Mouse (Mus musculus): ENCODE results near the gene Gstt4. TPM values are rescaled to one million over a fixed set of nuclear protein-coding genes. Genes with fewer than 3 reads are reported as not detected.

Gene Gstt4
- polyA plus RNA-seq, 1 experiment from 2014 or later, result not detected

DNA sequence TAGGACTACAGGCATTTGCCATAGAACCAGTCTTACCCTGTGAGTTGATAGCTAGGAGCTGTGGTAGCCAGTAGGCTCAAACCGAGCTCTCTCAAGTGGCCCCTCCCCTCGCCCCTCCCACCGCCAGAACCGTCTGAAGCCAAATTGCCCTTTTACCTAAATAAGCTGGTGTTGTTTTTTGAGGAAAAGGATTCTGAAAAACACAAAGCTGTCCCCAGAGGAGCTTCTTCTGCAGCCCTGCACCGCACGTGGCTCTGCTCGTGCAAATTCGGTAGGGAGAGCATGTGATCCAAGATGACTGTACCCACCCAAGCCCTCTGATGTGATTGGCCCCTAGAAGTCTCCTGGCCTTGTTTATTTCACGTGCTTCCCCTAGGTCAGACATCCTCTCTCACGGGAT is 13.0 kb upstream of the Gstt4 start:
- Histone ChIP-seq H3K4me1 (peaks cover 27% of the 10 kb centered on the region; the same call in 1 of the 2 replicates), H3K27me3 (peaks cover 16% of the 10 kb centered on the region; the same call in 1 of the 2 replicates), H3K9me3 (no peaks in the 10 kb centered on the region), H3K27ac (no peak overlapping the region), H3K36me3 (no peaks in the 10 kb centered on the region), H3K4me3 (peak overlapping the region; percentile 26), H3K9ac (no peak overlapping the region), H3K4me2 (replicated peaks) (peak overlapping the region; percentile 66)
- WGBS, result 2% methylated on average over 10 of the region's 10 CpGs
- ATAC-seq (ENCODE audit: insufficient number of reproducible peaks, insufficient read depth, low FRiP score, low TSS enrichment), result no peak

DNA sequence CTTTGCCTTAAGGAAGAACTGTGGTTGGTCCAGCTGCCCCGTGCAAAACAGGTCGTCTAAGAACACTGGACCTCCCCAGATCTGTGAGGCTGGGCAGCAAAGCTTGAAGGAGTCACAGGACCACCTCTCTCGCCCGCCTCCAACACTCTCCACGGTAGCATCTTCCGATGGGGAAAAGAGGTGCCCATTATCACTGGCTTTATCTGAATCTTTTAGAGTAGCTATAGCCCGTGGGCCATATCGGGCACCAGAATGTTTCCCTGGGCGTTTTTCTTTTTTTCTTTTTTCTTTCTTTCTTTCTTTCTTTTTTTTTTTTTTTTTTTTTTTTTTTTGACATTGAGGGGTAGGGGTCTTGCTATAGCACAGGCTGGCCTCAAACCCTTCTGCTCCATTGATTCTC is 12.4 kb upstream of the Gstt4 start:
- H3K36me3 ChIP-seq, result no peaks in the 10 kb centered on the region
- no peaks in the 10 kb centered on the region for H3K9me3 ChIP-seq
- 14% methylated on average over 9 of the region's 9 CpGs for WGBS
- peak overlapping the region; percentile 35 for H3K4me3 ChIP-seq
- peak overlapping the region; percentile 66 for H3K4me2 ChIP-seq (replicated peaks)
- H3K4me1 ChIP-seq, result peaks cover 27% of the 10 kb centered on the region; the same call in 1 of the 2 replicates
- H3K27me3 ChIP-seq, result peaks cover 16% of the 10 kb centered on the region; the same call in 1 of the 2 replicates
- H3K27ac ChIP-seq, result no peak overlapping the region
- ATAC-seq (ENCODE audit: insufficient number of reproducible peaks, insufficient read depth, low FRiP score, low TSS enrichment), result no peak
- H3K9ac ChIP-seq, result peak overlapping the region; percentile 37; the same call in 1 of the 2 replicates

DNA sequence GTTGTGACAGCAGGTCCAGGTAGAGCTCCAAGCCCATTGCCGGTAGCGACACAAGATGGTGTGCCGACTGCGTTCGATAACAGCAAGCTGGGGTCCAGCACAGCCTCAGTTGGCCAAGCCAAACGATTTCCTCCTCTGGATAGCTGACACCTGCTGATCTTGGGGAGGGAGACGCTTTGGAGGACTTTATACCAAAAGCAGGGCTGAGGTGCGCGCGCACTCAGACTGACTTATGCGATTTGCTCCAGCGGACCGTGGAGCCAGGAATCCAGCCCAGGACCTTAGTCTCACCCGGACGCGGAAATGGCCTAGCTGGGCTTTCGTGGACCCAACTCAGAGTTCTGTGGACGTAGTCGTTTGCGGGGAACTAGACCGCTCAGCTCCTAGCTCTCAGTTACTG is 11.9 kb upstream of the Gstt4 start:
- H3K4me3 ChIP-seq, result peak overlapping the region; percentile 35
- H3K4me2 ChIP-seq (replicated peaks), result peak overlapping the region; percentile 66
- peaks cover 27% of the 10 kb centered on the region; the same call in 1 of the 2 replicates for H3K4me1 ChIP-seq
- no peak overlapping the region for H3K27ac ChIP-seq
- peaks cover 16% of the 10 kb centered on the region; the same call in 1 of the 2 replicates for H3K27me3 ChIP-seq
- H3K9ac ChIP-seq, result peak overlapping the region; percentile 37; the same call in 1 of the 2 replicates
- ATAC-seq (ENCODE audit: insufficient number of reproducible peaks, insufficient read depth, low FRiP score, low TSS enrichment), result no peak
- no peaks in the 10 kb centered on the region for H3K36me3 ChIP-seq
- no peaks in the 10 kb centered on the region for H3K9me3 ChIP-seq
- WGBS, result 1% methylated on average over 21 of the region's 21 CpGs

DNA sequence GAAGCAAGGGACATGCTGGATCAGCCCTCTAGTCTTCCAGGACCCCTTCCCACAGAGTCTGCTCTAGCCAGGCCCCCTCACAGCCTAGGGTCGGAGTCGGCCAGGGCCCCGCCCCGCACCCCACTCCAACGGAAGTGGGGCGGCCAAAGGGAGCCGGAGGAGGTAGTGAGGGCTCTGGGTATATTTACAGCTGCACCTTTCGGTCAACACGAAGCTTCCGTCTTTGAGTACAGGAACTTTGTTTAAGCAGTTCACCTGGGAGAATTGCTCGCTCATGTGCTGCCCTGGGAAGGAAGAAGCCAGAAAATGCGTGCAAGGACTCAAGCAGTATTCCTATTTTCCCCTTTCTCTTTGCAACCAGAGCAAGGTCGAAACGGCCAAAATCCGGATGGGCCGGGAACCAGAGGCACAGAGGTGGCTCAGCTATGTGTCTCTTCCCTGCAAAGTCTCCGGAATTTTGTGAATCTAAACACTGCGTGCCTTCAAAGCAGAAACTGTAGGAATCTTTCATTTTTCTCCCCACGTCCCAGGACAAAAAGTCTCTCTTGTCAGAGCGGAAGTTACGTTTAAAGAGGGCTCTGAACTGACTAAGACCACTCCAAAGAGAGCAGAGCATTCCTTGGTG is 11.2 kb upstream of the Gstt4 start:
- peak overlapping the region; percentile 35 for H3K4me3 ChIP-seq
- H3K4me2 ChIP-seq (replicated peaks), result peak overlapping the region; percentile 66
- WGBS, result 10% methylated on average over 21 of the region's 21 CpGs
- no peaks in the 10 kb centered on the region for H3K9me3 ChIP-seq
- peaks cover 27% of the 10 kb centered on the region; the same call in 1 of the 2 replicates for H3K4me1 ChIP-seq
- no peak for ATAC-seq (ENCODE audit: insufficient number of reproducible peaks, insufficient read depth, low FRiP score, low TSS enrichment)
- no peaks in the 10 kb centered on the region for H3K36me3 ChIP-seq
- H3K27ac ChIP-seq, result no peak overlapping the region
- H3K9ac ChIP-seq, result peak overlapping the region; percentile 47; the same call in 1 of the 2 replicates
- H3K27me3 ChIP-seq, result peaks cover 16% of the 10 kb centered on the region; the same call in 1 of the 2 replicates

DNA sequence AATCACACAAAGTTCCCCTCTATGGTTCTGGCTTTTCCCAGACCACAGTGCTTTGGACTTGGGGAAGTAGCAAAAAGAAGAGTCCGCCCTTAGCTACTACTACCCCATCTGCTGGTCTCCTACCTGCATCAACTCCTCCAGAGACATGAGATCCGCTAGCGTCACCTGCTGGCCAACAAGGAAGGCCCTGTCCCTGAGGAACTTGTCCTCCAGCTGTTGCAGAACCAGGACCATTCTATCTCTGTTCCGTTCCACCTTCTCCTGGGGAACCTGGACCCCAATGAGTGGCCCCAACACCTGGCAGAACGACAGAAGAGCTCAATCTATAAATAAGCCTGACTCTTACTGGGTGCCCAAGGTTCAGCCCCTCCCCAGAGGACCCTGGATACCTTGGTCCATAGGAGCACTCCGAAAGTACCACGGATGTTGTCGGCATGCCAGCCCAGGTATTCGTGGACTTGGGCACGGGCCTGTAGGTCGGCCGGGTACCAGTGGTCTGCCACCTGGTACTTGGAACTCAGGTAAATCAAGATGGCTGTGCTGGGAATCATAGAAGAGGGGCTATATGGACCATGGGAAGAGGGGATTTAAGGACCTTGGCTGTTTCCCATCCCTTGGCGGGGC is 10.0 kb upstream of the Gstt4 start:
- Histone ChIP-seq H3K4me2 (replicated peaks) (no peak overlapping the region), H3K9ac (no peak overlapping the region), H3K9me3 (no peaks in the 10 kb centered on the region), H3K27me3 (peaks cover 19% of the 10 kb centered on the region; the same call in 1 of the 2 replicates), H3K4me3 (no peak overlapping the region), H3K4me1 (peaks cover 19% of the 10 kb centered on the region; the same call in 1 of the 2 replicates), H3K27ac (no peak overlapping the region), H3K36me3 (no peaks in the 10 kb centered on the region)
- 70% methylated on average over 13 of the region's 13 CpGs for WGBS
- ATAC-seq (ENCODE audit: insufficient number of reproducible peaks, insufficient read depth, low FRiP score, low TSS enrichment), result no peak

DNA sequence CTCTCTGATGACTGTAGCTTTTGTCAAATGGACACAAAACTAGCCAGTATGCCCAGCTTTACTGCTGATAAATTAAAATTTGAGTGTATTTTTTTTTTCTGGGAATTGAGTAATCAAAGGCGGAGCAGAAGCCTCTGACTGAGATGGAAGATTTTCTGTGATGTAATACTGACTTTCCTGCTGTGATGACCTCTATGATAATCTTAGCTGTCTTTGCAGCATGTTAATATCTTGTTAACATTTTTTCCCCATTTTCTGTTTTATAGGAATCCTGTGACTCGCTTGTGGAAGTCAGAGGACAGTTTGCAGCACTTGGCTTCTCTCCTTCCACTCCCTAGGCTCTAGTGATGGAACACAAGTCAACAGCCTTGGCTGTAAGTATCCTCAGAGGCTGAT is 7.9 kb upstream of the Gstt4 start:
- 75% methylated on average over 2 of the region's 2 CpGs for WGBS
- no peak for ATAC-seq (ENCODE audit: insufficient number of reproducible peaks, insufficient read depth, low FRiP score, low TSS enrichment)

DNA sequence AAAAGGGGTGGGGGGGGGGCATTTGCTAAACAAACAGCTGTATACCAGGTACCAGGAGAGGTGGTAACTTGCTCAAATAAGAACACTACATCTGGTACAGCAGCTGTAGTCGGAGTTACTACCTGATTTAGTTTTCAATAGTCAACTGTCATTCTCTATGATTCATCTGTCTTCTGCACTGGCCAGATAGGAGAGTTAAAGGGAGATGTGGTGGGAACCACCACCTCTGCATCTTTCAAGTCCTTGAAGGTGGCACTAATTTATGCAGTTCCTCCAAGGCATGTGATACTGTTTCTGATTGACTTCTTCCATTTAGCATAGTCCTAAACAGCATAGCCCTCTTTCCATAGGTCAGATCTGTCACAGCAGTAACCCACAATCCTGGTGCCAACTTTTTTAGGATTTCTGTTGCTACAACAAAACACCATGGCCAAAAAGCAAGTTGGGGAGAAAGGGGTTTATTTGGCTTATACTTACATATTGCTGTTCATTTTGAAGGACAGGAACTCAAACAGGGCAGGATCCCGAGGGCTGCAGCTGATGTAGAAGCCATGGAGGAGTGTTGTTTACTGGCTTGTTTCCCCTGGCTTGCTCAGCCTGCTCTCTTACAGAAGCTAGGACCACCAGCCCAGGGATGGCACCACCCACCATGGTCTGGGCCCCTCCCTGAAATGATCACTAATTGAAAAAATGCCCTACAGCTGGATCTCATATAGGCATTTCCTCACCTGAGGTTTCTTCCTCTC is 7.4 kb upstream of the Gstt4 start:
- H3K9ac ChIP-seq, result no peak overlapping the region
- 75% methylated on average over 2 of the region's 2 CpGs for WGBS
- H3K27ac ChIP-seq, result no peak overlapping the region
- peaks cover 19% of the 10 kb centered on the region; the same call in 1 of the 2 replicates for H3K27me3 ChIP-seq
- H3K4me1 ChIP-seq, result peaks cover 13% of the 10 kb centered on the region; the same call in 1 of the 2 replicates
- no peak for ATAC-seq (ENCODE audit: insufficient number of reproducible peaks, insufficient read depth, low FRiP score, low TSS enrichment)
- no peaks in the 10 kb centered on the region for H3K36me3 ChIP-seq
- no peaks in the 10 kb centered on the region for H3K9me3 ChIP-seq
- no peak overlapping the region for H3K4me3 ChIP-seq
- H3K4me2 ChIP-seq (replicated peaks), result no peak overlapping the region

More for the DNA sequence above, 7.9 kb upstream of the Gstt4 start:
- Histone ChIP-seq H3K4me1 (peaks cover 17% of the 10 kb centered on the region; the same call in 1 of the 2 replicates), H3K27me3 (peaks cover 19% of the 10 kb centered on the region; the same call in 1 of the 2 replicates), H3K9me3 (no peaks in the 10 kb centered on the region), H3K36me3 (no peaks in the 10 kb centered on the region), H3K4me3 (no peak overlapping the region), H3K4me2 (replicated peaks) (no peak overlapping the region), H3K9ac (no peak overlapping the region), H3K27ac (no peak overlapping the region)

DNA sequence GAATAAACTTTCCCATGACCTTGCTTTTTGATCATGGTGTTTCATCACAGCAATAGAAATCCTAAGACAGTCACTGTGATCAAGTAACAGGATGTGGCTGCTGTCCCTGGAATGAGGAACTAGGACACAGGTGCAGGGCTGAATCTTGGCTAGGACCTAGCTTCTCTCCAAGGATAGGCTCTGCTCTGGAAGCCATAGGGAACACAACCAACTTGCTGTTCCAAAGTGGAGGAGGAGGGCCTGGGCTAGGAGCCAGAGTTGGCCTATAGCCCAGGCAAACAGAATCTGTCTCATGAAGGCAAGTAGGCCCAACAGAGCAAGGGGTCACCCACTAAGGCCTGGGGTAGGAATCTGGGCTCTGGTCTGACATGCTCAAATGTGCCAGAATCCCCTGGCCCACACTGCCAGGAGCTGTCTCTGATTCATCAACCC is 6.2 kb upstream of the Gstt4 start:
- peaks cover 4% of the 10 kb centered on the region; the same call in 1 of the 2 replicates for H3K4me1 ChIP-seq
- no peaks in the 10 kb centered on the region for H3K9me3 ChIP-seq
- no peak for ATAC-seq (ENCODE audit: insufficient number of reproducible peaks, insufficient read depth, low FRiP score, low TSS enrichment)
- H3K27me3 ChIP-seq, result peaks cover 9% of the 10 kb centered on the region; the same call in 1 of the 2 replicates
- H3K36me3 ChIP-seq, result no peaks in the 10 kb centered on the region
- no peak overlapping the region for H3K4me3 ChIP-seq
- no peak overlapping the region for H3K9ac ChIP-seq
- H3K4me2 ChIP-seq (replicated peaks), result no peak overlapping the region
- no peak overlapping the region for H3K27ac ChIP-seq

DNA sequence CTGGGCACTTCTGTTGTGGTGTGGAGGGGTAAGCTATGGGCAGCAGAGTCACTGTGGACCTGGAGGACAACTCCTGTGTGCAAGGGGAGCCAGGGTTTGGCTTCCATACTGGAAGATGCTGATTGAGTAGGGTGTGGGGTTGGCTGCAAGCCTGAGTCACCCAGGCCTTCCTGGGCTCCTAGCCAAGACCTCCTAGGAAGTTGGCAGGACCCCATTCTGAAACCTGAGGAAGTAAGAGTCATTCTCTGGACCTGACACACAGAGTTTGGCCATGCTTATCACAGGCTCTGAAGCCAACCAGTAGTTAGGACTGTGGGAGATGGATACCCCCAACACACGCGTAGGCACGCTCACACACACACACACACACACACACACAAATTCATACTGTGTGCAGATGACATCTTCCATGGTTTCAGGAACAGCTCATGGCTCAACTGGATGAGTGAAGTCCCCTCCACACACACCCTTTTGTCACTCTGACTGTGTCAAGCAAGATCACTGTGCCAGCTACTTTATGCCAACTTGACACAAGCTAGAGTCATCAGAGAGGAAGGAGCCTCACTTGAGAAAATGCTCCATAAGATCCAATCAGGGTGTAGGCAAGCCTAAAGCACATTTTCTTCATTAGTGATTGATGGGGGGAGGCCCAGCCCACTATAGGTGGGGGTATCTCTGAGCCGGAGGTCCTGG is 5.5 kb upstream of the Gstt4 start:
- WGBS, result 94% methylated on average over 4 of the region's 4 CpGs
- 0 out of 2 replicates have a peak, but pooled peaks have one; percentile 28 for ATAC-seq (ENCODE audit: insufficient number of reproducible peaks, insufficient read depth, low FRiP score, low TSS enrichment)

DNA sequence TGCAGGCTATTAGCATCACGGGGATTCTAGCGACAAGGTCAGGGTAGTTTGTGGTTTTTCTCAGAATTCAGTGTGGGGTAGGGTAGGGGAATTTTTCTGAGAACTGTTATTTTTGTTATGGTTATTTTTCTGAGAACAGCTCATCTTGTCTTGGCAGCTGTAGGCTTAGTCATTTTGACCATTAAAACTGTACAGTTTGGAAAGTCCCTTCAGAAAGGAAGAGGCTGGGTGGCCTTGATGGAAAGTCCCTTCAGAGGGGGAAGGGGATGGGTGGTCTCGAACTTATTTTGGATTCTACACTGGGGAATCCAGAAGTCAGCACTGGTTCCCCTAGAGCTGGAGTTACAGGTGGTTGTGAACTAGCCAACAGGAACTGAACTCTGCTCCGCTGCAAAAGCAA is 2.2 kb upstream of the Gstt4 start:
- Histone ChIP-seq H3K4me1 (no peaks in the 10 kb centered on the region), H3K27ac (no peak overlapping the region), H3K4me2 (replicated peaks) (no peak overlapping the region), H3K4me3 (no peak overlapping the region), H3K27me3 (0 out of 2 replicates have a peak, but pooled peaks cover 2% of the 10 kb centered on the region), H3K9ac (no peak overlapping the region), H3K36me3 (no peaks in the 10 kb centered on the region), H3K9me3 (no peaks in the 10 kb centered on the region)
- ATAC-seq (ENCODE audit: insufficient number of reproducible peaks, insufficient read depth, low FRiP score, low TSS enrichment), result no peak
- 85% methylated on average over 4 of the region's 4 CpGs for WGBS

More for the DNA sequence above, 5.5 kb upstream of the Gstt4 start:
- Histone ChIP-seq H3K27ac (no peak overlapping the region), H3K4me1 (no peaks in the 10 kb centered on the region), H3K9me3 (no peaks in the 10 kb centered on the region), H3K4me3 (no peak overlapping the region), H3K27me3 (peaks cover 6% of the 10 kb centered on the region; the same call in 1 of the 2 replicates), H3K36me3 (no peaks in the 10 kb centered on the region), H3K9ac (no peak overlapping the region), H3K4me2 (replicated peaks) (no peak overlapping the region)

DNA sequence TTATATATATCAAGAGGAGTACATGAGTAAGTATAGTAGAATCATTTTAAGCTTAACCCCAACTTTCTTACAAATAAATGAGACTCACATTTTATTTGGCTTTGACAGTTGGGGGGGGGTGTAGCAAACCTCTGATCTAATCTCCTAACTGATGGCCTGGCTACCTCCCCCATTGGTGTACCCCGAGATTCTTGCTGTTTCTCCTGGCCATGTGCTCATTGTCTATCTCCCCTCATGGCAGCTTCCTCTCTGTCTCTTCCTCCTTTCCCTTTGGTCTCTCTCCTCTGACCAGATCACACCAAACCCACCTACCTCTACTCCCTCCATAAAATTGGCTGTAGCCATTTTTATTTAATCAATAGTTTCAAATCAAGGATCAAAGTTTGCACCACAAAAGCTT is 1.4 kb upstream of the Gstt4 start:
- no peaks in the 10 kb centered on the region for H3K9me3 ChIP-seq
- no peaks in the 10 kb centered on the region for H3K36me3 ChIP-seq
- H3K4me3 ChIP-seq, result no peak overlapping the region
- H3K4me2 ChIP-seq (replicated peaks), result no peak overlapping the region
- 88% methylated on average over 1 of the region's 1 CpGs for WGBS
- H3K27ac ChIP-seq, result no peak overlapping the region
- H3K27me3 ChIP-seq, result 0 out of 2 replicates have a peak, but pooled peaks cover 2% of the 10 kb centered on the region
- ATAC-seq (ENCODE audit: insufficient number of reproducible peaks, insufficient read depth, low FRiP score, low TSS enrichment), result no peak
- H3K9ac ChIP-seq, result no peak overlapping the region
- H3K4me1 ChIP-seq, result no peaks in the 10 kb centered on the region

Data from embryonic facial prominence, embryonic 12.5 days (tissue).